Mouse (Mus musculus): ENCODE data around the gene Ndufs1. TPM values are rescaled to one million over a fixed set of nuclear protein-coding genes. Genes with fewer than 3 reads are reported as not detected.

Gene Ndufs1
- polyA plus RNA-seq, 1 experiment = 51.5 TPM

- no peak overlapping the region for H3K4me3 ChIP-seq (ENCODE audit: control insufficient read depth, insufficient read depth, low read length)
- H3K27ac ChIP-seq (ENCODE audit: control insufficient read depth, insufficient read depth, low read length) = no peak overlapping the region
- no peak for TF ChIP-seq POLR2A (IDR thresholded peaks at IDR 0.05; ENCODE audit: control insufficient read depth, extremely low read depth, insufficient read depth, low read length, poor library complexity)
- no peak for TF ChIP-seq CTCF (IDR thresholded peaks at IDR 0.05; ENCODE audit: borderline replicate concordance, control insufficient read depth, extremely low read depth, insufficient read depth, low read length, poor library complexity)
- H3K27me3 ChIP-seq (ENCODE audit: control insufficient read depth, insufficient read depth, low read length) = no peaks in the 10 kb centered on the region
- no peaks in the 10 kb centered on the region for H3K4me1 ChIP-seq (replicated peaks; ENCODE audit: control insufficient read depth, insufficient read depth, low read length)
- 93% methylated on average over 1 of the region's 1 CpGs for whole genome bisulfite sequencing
- no peaks in the 10 kb centered on the region for H3K36me3 ChIP-seq (ENCODE audit: control insufficient read depth, insufficient read depth, low read length)
- DNase-seq = no peak
Measured at GRCm38 (mm10) chr1:63201672-63202071, 25.0 kb upstream of the Ndufs1 start.

GRCm38 (mm10) chr1:63200322-63200721, 23.7 kb upstream of the Ndufs1 start:
- no peak overlapping the region for H3K27ac ChIP-seq (ENCODE audit: control insufficient read depth, insufficient read depth, low read length)
- H3K4me3 ChIP-seq (ENCODE audit: control insufficient read depth, insufficient read depth, low read length) = no peak overlapping the region
- 97% methylated on average over 18 of the region's 18 CpGs for WGBS
- H3K36me3 ChIP-seq (ENCODE audit: control insufficient read depth, insufficient read depth, low read length) = no peaks in the 10 kb centered on the region
- DNase-seq = no peak
- H3K4me1 ChIP-seq (replicated peaks; ENCODE audit: control insufficient read depth, insufficient read depth, low read length) = no peaks in the 10 kb centered on the region
- TF ChIP-seq CTCF (IDR thresholded peaks at IDR 0.05; ENCODE audit: borderline replicate concordance, control insufficient read depth, extremely low read depth, insufficient read depth, low read length, poor library complexity) = no peak
- no peak for TF ChIP-seq POLR2A (IDR thresholded peaks at IDR 0.05; ENCODE audit: control insufficient read depth, extremely low read depth, insufficient read depth, low read length, poor library complexity)
- no peaks in the 10 kb centered on the region for H3K27me3 ChIP-seq (ENCODE audit: control insufficient read depth, insufficient read depth, low read length)

- Histone ChIP-seq H3K27ac (ENCODE audit: control insufficient read depth, insufficient read depth, low read length) (no peak overlapping the region), H3K36me3 (ENCODE audit: control insufficient read depth, insufficient read depth, low read length) (no peaks in the 10 kb centered on the region), H3K4me3 (ENCODE audit: control insufficient read depth, insufficient read depth, low read length) (no peak overlapping the region), H3K27me3 (ENCODE audit: control insufficient read depth, insufficient read depth, low read length) (no peaks in the 10 kb centered on the region), H3K4me1 (replicated peaks; ENCODE audit: control insufficient read depth, insufficient read depth, low read length) (no peaks in the 10 kb centered on the region)
- WGBS = 86% methylated on average over 6 of the region's 6 CpGs
- DNase-seq = no peak
- TF ChIP-seq POLR2A (IDR thresholded peaks at IDR 0.05; ENCODE audit: control insufficient read depth, extremely low read depth, insufficient read depth, low read length, poor library complexity) = no peak
- TF ChIP-seq CTCF (IDR thresholded peaks at IDR 0.05; ENCODE audit: borderline replicate concordance, control insufficient read depth, extremely low read depth, insufficient read depth, low read length, poor library complexity) = no peak
Measured at GRCm38 (mm10) chr1:63199387-63199786, 22.8 kb upstream of the Ndufs1 start.

GRCm38 (mm10) chr1:63195848-63196512, 19.3 kb upstream of the Ndufs1 start:
- TF ChIP-seq CTCF (IDR thresholded peaks at IDR 0.05; ENCODE audit: borderline replicate concordance, control insufficient read depth, extremely low read depth, insufficient read depth, low read length, poor library complexity) = no peak
- TF ChIP-seq POLR2A (IDR thresholded peaks at IDR 0.05; ENCODE audit: control insufficient read depth, extremely low read depth, insufficient read depth, low read length, poor library complexity) = no peak
- Histone ChIP-seq H3K27ac (ENCODE audit: control insufficient read depth, insufficient read depth, low read length) (no peak overlapping the region), H3K36me3 (ENCODE audit: control insufficient read depth, insufficient read depth, low read length) (no peaks in the 10 kb centered on the region), H3K4me1 (replicated peaks; ENCODE audit: control insufficient read depth, insufficient read depth, low read length) (no peaks in the 10 kb centered on the region), H3K27me3 (ENCODE audit: control insufficient read depth, insufficient read depth, low read length) (no peaks in the 10 kb centered on the region), H3K4me3 (ENCODE audit: control insufficient read depth, insufficient read depth, low read length) (no peak overlapping the region)
- 45% methylated on average over 5 of the region's 5 CpGs for WGBS
- DNase-seq = no peak

- Histone ChIP-seq H3K36me3 (ENCODE audit: control insufficient read depth, insufficient read depth, low read length) (no peaks in the 10 kb centered on the region), H3K4me3 (ENCODE audit: control insufficient read depth, insufficient read depth, low read length) (no peak overlapping the region), H3K4me1 (replicated peaks; ENCODE audit: control insufficient read depth, insufficient read depth, low read length) (no peaks in the 10 kb centered on the region), H3K27me3 (ENCODE audit: control insufficient read depth, insufficient read depth, low read length) (no peaks in the 10 kb centered on the region), H3K27ac (ENCODE audit: control insufficient read depth, insufficient read depth, low read length) (no peak overlapping the region)
- TF ChIP-seq POLR2A (IDR thresholded peaks at IDR 0.05; ENCODE audit: control insufficient read depth, extremely low read depth, insufficient read depth, low read length, poor library complexity) (no peak), CTCF (IDR thresholded peaks at IDR 0.05; ENCODE audit: borderline replicate concordance, control insufficient read depth, extremely low read depth, insufficient read depth, low read length, poor library complexity) (no peak)
- WGBS = 91% methylated on average over 11 of the region's 11 CpGs
- no peak for DNase-seq
Measured at GRCm38 (mm10) chr1:63192306-63193065, 15.9 kb upstream of the Ndufs1 start.

GRCm38 (mm10) chr1:63190851-63191250, 14.2 kb upstream of the Ndufs1 start:
- no peak for DNase-seq
- no peaks in the 10 kb centered on the region for H3K4me1 ChIP-seq (replicated peaks; ENCODE audit: control insufficient read depth, insufficient read depth, low read length)
- H3K36me3 ChIP-seq (ENCODE audit: control insufficient read depth, insufficient read depth, low read length) = no peaks in the 10 kb centered on the region
- no peaks in the 10 kb centered on the region for H3K27me3 ChIP-seq (ENCODE audit: control insufficient read depth, insufficient read depth, low read length)
- WGBS = 91% methylated on average over 8 of the region's 8 CpGs
- no peak for TF ChIP-seq POLR2A (IDR thresholded peaks at IDR 0.05; ENCODE audit: control insufficient read depth, extremely low read depth, insufficient read depth, low read length, poor library complexity)
- no peak for TF ChIP-seq CTCF (IDR thresholded peaks at IDR 0.05; ENCODE audit: borderline replicate concordance, control insufficient read depth, extremely low read depth, insufficient read depth, low read length, poor library complexity)
- H3K4me3 ChIP-seq (ENCODE audit: control insufficient read depth, insufficient read depth, low read length) = no peak overlapping the region
- H3K27ac ChIP-seq (ENCODE audit: control insufficient read depth, insufficient read depth, low read length) = no peak overlapping the region

Measured in thymus, adult 2 months (tissue).